Mouse (Mus musculus) spleen, embryonic (tissue): ENCODE data around the gene Tgfbr3.

Experiments used
- CTCF ChIA-PET: fragments of 350-600 bp; sonication (Branson Sonifier 250); formaldehyde crosslinking; loops from one replicate; lab custom pipeline; 2022; lab: Charles Lee

Gene Tgfbr3

DNA sequence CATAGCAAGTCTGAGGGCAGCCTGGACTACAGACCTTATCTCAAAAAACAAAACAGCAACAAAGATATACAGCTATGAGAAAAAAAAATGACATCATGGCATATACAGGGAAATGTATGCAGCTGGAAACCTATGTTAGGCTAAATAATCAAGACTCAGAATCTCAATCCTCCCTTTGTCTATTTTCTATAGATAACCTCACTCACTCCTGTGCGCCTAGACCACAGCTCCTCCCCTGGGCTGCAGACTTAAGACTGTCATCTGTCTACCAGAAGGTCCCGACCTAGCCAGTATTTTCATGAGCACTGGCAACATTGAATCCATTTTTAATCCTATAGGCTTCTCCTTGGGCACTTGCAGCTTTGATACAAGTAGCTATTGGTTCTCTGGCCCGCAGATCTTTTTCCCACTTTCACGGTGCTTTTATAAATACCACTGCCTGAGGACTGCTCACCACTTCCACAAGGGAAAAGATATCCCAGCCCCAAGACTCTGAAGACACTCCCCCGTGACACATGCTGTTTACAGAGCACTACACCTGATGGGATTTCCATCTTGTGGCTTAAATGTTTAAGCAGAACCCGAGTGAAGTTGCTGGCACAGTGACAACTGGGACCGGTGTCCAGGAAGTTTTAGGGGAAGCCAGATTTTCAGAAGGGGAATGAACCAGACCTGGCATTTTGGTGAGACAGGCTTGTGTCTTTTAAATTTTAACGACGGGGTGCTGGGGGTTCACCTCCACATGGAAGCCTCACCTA is 138.7 kb downstream of the Tgfbr3 start:
- CTCF ChIA-PET, result no interaction called here

DNA sequence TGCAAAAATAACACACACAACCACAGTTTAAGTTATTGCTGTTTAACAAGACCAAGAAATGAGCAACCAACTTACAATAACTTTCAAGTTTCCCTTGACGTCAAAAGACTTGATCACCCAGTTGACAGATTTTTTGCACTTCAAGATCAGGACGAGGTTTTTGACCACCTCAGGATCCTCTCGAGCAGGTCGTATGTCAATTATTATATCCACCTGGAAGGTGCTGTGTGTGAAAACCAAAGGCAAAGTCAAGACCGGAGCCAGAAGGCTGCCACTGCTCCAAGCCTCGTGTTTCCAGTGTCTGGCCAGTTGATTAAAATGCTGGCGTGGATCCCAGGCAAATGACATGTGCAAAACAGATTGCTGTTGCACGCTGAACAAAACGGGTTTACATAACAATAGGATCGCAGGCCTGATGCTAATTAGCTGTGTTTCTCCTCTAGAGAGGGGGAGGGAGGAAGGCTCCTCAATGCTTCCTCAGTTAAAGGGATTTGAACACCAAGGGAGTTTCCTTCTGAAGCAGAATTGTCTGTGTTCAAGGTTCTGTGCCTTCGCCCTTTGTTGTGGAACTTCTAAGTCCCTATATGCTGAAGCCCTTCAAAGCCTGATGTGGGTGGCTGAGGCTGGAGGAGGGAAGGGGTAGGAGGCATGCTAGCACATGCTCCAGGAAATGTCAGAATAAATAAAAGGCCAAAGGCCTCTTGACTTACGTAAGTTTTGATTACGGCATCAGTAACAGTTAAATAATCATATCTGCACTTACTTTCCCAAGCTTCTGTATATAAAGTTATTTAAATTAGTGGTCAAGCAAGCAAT is 141.3 kb downstream of the Tgfbr3 start:
- CTCF ChIA-PET, result no interaction called here

DNA sequence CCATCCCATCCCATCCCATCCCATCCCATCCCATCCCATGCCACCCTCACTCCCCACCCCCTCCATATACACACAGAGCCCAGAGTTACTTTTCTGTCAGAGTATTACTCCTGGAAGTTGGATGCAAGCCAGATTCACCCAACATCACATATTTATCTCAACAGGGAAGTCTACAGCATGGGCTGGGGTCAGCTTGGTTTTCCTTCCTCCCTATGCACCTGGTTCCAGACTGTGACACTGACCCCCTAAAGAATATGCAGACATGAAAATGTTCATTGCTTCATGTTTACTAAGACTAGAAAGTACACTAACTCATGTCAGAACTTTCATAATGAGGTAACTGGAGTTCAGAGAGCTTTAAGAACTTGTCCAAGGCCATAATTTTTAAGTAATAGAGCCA is 142.0 kb downstream of the Tgfbr3 start:
- CTCF ChIA-PET, result no interaction called here

DNA sequence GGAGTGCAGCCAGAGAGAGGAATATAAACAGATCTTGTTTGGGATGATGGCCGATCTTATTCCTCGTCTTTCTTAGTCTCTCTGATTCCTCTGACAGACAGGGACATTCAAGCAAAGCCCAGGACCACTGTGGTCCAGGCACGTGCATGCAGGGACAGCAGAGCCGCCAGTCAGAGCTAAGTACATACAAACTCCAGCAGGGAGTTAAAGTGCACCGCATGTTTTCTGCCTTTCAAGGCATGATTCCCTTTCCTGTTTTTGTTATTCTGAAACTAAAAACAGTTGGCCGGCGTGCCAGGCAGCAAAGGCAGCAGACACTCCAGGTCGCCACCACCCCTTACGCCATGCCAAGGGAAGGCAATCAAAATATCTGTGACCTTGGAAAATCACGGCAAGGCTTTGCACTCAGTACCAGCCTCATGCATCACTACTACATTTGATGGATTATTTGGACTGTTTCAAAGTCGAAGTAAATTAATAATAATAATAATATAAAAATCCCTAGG is 143.3 kb downstream of the Tgfbr3 start:
- CTCF ChIA-PET, result no interaction called here

DNA sequence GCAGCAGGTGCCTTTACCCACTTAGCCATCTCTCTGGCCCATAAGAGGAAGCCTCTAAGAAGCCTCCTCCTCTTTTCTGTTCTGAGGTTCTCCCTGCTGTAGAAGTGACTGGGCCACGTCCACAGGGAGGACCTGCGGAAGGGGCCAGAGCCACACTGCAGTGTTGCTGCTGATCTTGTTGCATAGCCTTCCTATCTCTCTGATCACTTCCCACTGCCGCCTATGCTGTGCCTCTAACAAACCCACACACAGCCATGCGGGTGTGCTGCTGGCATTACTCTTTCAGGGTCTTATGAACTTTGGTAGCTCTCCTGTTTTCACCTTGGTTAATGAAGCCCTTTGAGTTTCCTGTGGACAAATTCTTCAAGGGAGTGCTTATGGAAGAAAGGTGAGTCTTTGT is 144.3 kb downstream of the Tgfbr3 start:
- CTCF ChIA-PET, result no interaction called here

DNA sequence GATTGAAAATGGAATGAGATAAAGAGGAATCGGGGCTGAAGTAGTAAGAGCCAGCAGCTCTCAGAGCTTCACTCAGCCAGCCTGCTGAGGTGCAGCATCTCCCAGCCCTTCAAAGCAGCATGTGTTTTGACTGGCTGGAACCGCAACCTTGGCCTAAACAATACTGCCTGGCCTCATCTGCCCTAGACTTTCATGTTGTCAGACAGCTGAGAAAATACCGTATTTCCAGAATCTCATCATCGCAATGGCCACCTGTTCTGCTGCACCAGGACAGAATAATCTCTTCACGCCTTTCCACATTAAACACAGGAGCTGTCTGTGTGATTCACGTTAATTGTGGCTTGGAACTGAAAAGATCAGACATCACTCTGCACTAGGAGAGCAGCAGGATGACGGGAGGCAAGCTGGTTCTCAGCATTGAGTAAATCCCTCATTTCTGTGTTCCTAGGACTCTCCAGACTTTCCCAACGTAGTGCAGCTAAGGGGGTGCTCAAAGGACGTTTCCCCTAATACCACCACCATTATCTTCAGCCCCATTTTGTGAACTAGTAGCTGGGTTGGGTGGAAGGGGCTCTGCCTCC is 145.1 kb downstream of the Tgfbr3 start:
- CTCF ChIA-PET, result no interaction called here

DNA sequence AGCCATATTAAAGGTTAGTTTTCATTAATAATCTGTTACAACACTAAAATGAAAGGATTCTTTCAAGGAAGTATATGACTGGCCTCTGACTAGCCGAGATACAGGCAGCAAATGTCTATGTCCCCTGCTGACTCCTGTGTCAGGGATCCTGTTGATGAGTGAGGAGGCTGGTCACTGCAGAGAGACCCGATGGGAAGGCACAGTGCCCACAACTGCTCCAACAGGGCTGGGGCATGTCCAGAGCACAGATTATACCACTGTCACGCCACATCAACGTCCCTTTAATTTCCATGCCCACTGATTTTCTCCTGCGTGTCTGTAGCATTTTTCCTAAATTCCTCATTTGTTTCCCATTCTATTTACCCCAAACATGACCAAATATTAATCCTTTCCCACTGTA is 146.0 kb downstream of the Tgfbr3 start:
- CTCF ChIA-PET, result no interaction called here

DNA sequence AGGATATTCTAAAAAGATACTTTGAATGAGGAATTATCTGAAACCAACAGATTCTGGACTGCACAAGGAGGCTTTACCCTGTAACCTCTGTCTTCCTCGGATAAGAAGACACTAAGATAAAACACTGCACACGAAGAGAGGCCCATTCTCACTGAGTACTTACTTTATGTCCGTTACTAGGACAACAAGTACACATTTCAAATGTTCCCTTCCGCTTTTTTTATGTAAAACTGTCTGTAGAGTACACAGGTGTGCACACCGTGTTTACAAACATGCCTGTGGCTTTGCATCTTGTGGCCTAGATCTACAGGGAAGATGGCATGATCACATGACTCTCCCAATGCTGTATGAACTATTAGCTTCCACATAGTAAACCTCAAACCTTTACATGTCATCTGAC is 146.6 kb downstream of the Tgfbr3 start:
- CTCF ChIA-PET, result no interaction called here

DNA sequence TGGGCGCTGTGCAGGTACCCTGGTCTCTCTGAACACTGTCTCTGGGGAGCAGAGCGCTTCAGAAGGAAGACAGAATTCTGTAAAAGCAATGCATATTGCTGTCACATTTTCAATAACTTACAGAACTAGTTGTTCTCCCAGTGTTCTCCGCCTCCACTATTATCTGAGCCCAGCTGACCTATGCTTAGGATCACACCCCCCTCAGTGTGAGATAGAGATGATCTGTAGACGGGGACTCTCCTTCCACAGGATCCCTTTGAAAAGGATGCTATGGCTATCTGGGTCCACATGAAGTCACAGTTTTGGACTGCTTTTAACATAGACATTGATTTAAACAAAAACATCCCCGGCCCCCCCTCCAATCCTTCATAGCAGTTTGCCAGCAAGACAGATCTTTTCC is 148.1 kb downstream of the Tgfbr3 start:
- CTCF ChIA-PET, result no interaction called here

DNA sequence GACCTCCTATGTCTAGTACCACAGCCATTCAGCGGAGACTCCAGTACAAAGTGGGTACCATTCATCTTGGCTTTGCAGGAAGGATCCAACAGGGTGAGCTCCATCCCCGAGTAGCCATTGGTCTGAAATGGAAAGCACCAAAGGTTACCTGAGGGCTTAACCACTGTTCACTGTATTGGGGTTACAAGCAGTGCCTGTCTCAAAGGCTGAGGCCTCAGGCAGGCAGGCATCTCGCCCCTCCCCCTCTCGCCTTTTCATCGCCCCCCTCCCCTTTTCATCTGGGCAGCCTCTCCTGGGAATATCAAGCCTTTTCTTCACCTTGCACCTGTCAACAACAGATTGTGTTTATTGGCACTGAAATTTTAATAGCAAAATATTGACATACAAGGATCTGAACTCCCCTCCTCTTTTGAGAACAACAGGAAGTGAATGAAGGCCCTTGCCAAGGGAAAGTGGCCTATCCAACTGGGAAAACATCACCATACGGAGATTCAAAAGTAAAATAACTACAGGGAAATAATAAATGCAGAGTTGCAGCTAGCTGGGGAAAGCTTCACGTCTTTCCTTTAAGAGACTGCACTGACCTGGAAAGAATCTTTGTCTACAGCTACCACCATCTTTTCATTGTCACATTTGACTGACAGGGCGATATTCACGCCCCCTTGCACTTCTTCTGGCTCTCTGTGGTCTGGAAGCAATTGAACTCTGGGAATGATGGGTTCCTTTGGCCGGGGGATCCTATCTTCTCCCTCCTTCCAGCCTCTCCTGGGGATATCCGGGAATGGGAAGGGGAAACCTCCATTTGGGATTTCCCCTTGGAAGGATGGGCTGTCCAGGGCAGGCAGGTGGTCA is 149.4 kb downstream of the Tgfbr3 start:
- CTCF ChIA-PET, result no interaction called here

DNA sequence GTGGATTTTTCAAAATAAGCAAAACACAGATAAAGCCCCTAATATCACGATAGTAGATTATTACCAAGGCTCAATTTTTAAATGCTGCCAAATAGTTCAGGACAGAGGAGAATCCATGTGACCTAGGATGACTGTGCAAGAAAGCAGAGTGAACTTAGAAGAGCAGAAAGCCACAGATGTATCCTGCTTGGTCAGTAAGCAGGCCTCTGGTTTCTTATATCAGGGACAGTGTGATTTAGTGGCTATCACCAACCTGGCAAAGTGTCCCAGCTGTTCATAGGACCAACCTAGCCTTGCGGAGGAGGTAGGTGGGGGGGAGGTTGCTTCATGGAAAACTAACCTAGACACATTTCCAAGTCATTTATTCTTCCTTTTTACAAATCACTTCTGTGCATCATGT is 156.1 kb downstream of the Tgfbr3 start:
- CTCF ChIA-PET, result no interaction called here

DNA sequence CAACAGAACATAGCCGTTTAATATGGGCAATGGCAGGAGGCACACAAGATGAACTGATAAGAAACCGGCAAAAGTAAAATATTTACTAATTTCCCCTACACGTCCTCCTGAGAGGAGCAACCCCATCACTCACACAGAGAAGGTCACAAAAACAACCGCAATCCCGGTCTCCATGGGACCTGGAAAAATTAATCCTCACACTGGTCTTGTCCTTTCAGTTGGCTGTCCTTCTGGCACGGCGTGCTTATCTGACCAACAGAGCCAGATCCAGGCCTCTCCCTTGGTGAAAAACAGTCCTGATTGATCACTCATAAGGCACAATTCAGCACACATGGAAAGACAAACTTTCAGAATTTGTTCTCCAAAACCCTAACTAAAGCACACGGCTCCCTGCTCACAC is 157.2 kb downstream of the Tgfbr3 start:
- CTCF ChIA-PET, result no interaction called here

DNA sequence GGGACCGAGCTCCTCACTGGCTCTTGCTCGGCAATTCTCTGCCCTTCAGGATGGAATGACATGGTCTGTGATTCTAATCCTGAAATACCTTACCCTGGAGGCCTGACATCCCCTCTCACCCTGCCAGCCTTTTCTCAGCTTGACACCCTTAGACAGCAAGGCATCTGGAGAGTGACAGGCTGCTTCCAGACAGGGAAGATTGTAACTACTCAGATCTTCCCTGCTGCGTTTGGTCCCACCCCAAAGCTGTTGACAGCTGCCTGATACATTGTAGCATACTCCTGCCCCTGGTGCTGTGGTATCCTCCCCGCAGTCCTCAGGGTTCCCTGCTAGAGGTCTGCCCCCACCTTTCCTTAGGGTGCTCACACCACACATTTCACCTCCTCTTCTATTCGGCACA is 160.1 kb downstream of the Tgfbr3 start:
- CTCF ChIA-PET, result interaction anchor here (0.5 kb wide), 1 partner anchor 431 kb away, joined by 4 read pairs; no protein-coding TSS in a partner anchor

DNA sequence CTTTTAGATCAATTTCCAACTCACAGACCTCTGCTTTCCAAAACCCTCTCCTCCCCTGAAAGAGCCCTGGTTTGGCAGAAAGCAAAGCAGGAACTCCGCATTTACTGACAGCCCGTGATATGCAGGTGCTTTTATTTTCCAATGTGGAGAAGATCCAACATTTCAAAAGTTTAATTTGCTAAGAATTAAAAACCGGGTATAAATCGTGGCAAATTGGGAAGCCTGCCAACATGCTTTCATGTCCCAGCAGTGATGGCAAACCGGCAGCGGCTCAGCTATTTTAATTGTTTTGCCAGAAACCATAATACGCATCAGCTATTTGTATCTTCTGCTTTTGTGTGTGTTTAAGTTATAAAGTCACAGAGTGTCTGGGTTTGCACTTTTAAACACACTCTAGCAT is 162.9 kb downstream of the Tgfbr3 start:
- CTCF ChIA-PET, result no interaction called here

DNA sequence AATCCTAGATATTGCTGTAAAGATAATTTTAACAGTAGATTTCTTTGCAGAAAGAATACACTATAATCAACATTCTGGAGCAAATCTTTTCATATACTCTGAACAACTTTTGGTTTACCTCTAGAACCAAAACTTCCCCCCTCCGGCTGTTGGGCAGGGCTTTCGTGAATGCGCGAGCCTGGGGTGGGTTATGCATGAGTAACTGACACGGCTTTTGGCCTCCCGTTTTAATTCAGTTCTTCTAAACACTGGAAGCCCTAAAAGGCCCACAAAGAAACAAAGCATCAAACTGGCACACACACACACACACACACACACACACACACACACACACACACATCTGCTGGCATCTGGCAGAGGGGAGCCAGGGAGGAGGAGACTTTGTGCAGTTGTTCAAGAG is 164.3 kb downstream of the Tgfbr3 start:
- CTCF ChIA-PET, result no interaction called here

DNA sequence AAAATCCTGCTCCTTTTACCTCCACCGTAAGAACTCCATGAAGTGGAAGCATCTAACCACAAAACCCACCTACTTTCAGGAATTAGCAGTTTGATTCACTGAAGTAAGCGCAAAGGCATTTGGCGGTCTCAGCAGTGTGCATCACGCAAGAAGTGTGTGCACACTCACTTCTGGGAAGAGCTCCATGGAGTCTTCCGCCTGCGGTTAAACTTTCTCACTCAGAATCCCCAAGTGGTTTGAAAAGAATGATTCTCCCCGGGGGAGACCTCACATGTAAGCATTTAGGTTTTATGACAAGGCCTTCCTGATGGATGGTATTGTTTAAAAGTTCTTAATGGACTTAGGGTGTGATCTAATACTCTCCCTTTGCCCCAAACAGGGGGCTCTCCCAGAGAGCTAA is 164.9 kb downstream of the Tgfbr3 start:
- CTCF ChIA-PET, result no interaction called here

DNA sequence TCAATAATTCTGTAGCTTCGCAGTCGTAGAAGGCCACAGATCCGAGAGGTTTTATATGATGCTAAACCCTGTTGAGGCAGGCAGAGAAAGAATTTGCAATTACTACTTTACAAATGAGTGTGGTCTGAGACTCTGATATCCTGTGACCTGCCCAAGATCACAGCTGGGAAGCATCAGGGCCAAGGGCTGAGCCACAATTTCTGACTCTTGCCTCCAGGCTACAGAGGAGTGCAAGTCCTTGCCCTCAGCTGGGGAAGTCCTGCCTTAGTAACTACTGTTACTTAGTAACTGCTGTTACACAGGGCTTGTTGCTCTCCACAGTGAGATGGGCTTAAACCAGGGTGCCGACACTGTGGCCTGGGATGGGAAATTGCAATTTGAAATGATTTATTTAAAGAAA is 166.8 kb downstream of the Tgfbr3 start:
- CTCF ChIA-PET, result no interaction called here

DNA sequence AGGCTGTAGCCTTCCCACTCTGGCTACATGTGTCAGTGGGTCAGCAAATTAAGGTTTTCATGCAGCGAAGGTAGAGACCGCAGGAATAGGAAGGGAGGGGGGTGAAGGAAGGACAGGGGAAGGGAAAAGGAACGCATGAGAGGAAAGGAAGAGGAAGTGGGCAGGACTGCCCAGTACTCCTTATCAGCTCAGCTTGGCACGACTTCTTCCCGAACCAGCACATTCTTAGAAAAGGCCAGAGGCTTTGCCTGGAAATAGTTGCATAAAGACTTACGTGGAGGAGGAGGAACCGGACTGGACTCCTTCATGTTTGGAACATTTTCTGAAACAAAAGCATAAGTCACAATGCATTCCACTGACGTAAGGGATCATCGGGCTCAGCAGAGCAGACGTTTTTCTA is 168.3 kb downstream of the Tgfbr3 start:
- CTCF ChIA-PET, result no interaction called here

DNA sequence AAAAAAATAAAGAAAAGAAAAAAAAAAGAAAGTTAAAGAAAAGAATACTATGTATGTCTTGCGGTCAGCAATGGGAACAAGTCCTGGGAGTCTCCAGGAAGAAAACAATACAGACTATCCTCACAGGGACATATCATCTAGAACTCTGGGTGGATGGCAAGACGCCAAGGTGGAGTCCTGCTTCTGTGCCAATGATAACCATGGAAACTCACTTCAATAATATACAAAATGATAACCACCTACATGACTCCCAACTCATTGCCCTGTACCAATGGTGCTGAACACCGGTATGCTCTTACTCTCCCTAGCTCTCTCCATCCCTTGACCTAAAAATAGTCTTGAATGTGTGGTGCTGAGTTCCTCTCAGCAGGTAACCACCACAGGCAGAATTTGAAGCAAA is 168.8 kb downstream of the Tgfbr3 start:
- CTCF ChIA-PET, result no interaction called here

DNA sequence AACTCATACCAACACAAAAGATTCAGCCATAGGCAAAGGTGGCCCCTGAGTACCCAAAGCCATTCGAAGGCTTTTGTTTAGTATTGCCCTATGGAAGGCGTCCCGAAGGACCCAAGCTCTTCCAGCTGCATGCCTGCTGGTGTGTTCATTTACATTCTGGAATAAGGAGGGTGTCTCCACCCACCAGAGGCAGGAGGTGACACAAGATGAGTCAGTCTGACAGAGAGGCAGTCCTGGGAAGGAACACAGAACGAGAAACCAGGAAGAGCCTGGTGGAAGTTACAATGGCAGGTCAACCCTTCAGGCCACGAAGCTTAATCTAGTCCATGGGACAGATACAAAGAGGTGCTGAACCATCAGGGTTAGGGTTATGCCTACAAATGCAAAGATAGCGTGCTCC is 169.5 kb downstream of the Tgfbr3 start:
- CTCF ChIA-PET, result no interaction called here

DNA sequence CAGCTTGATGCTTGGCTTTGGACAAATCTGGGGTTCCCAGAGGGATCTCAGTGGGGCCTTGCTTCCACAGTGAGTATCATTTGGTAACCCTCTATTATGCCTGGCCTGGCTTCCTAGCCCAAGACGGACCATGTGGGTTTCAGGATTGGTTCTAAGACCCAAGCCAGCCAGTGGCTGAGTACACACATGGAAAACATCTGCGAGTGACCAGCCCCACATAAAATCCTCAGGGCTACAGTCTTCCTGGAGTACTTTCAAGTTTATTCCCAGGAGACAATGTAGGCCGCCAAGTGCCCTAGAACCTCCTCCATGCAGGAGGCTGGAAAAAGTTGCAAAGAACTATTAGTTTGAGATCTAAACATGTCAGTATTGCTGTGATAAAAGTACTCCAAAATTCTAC is 172.6 kb downstream of the Tgfbr3 start:
- CTCF ChIA-PET, result no interaction called here
